Mouse (Mus musculus) olfactory bulb, adult 2 months (tissue): Measurements from ENCODE around the gene Catsperz.

ENCODE experiments used
- CTCF ChIP-seq: fragments of 200-500 bp; IDR thresholded peaks from 2 replicates; pipeline ENCODE4 v1.5.1; 2012; ENCODE audit warnings: low read depth, mild to moderate bottlenecking, low read length, moderate library complexity; ENCODE audit not compliant: insufficient read depth
- POLR2A ChIP-seq: fragments of 200-500 bp; IDR thresholded peaks from 2 replicates; pipeline ENCODE4 v1.6.1; 2012; ENCODE audit warnings: mild to moderate bottlenecking, low read depth, low read length, moderate library complexity; ENCODE audit not compliant: insufficient read depth

- TF ChIP-seq POLR2A: no peak
- no peak for TF ChIP-seq CTCF
These were observed 15.5 kb upstream of the Catsperz start for GRCm38 (mm10) chr19:6940396-6941351.
